In genomic region chr7:132814089-132814450, GRCm38 (mm10) we compare ENCODE assay signal across 8 mouse cellular contexts. TPM values are rescaled to one million over a fixed set of nuclear protein-coding genes. Genes with fewer than 3 reads are reported as not detected.
DNase-seq lines count a peak whose midpoint lies in the region; ATAC-seq and TF ChIP-seq lines count a peak whose summit lies in the region.

No protein-coding gene starts in this region.

- peak overlapping the region; percentile 92 for H3K9ac ChIP-seq in heart, postnatal 0 days (replicated peaks; ENCODE audit: low read depth, low read length)
- peak overlapping the region; percentile 79 for H3K9ac ChIP-seq in hindbrain, embryonic 16.5 days (ENCODE audit: low read depth, low read length)
- H3K9ac ChIP-seq in midbrain, embryonic 13.5 days (replicated peaks), result peak overlapping the region; percentile 87

- H3K36me3 ChIP-seq in heart, postnatal 0 days (replicated peaks; ENCODE audit: control insufficient read depth, insufficient read depth, low read length), result no peaks in the 10 kb centered on the region
- H3K36me3 ChIP-seq in hindbrain, embryonic 16.5 days (ENCODE audit: control insufficient read depth, insufficient read depth, low read length), result no peaks in the 10 kb centered on the region
- H3K36me3 ChIP-seq in midbrain, embryonic 13.5 days, result 0 out of 2 replicates have a peak, but pooled peaks cover 1% of the 10 kb centered on the region

- no peaks in the 10 kb centered on the region for H3K9me3 ChIP-seq in heart, postnatal 0 days (replicated peaks; ENCODE audit: control insufficient read depth, low read length)
- H3K9me3 ChIP-seq in hindbrain, embryonic 16.5 days (ENCODE audit: control insufficient read depth, low read length), result no peaks in the 10 kb centered on the region
- no peaks in the 10 kb centered on the region for H3K9me3 ChIP-seq in midbrain, embryonic 13.5 days

- no peak for TF ChIP-seq CTCF in heart, postnatal 0 days (IDR thresholded peaks at IDR 0.05; ENCODE audit: low read depth)
- TF ChIP-seq CTCF in Patski (IDR thresholded peaks at IDR 0.05), result no peak

- in situ Hi-C loops in Patski (cut with MboI; ENCODE audit: low pct_unique_long_range_greater_than_20kb), result loop anchor here (10.0 kb wide), 1 partner anchor 239 kb away; the partner anchor contains the start of gene Oat

- CTCF ChIA-PET in Patski (lab: Charles Lee), result interaction anchor here (1.1 to 1.9 kb wide), 5 partner anchors 34 to 158 kb away, joined by 3 to 6 read pairs (median 4); no protein-coding TSS in a partner anchor

- POLR2A ChIA-PET in Patski (lab: Charles Lee), result interaction anchor here (1.2 to 1.5 kb wide), 3 partner anchors 12 to 142 kb away, joined by 3 to 4 read pairs (median 3); no protein-coding TSS in a partner anchor

- H3K4me1 ChIP-seq in heart, postnatal 0 days (ENCODE audit: control insufficient read depth, insufficient read depth), result peaks cover 22% of the 10 kb centered on the region
- peaks cover 33% of the 10 kb centered on the region for H3K4me1 ChIP-seq in hindbrain, embryonic 16.5 days (ENCODE audit: control insufficient read depth, insufficient read depth, low read depth, low read length)
- peaks cover 49% of the 10 kb centered on the region for H3K4me1 ChIP-seq in midbrain, embryonic 13.5 days (replicated peaks)

- no peak for TF ChIP-seq EP300 in heart, postnatal 0 days (IDR thresholded peaks at IDR 0.05; ENCODE audit: low read depth)

- H3K4me2 ChIP-seq in heart, postnatal 0 days (ENCODE audit: low read depth, low read length), result peak overlapping the region; percentile 95
- peak overlapping the region; percentile 93 for H3K4me2 ChIP-seq in hindbrain, embryonic 16.5 days (ENCODE audit: low read length)
- peak overlapping the region; percentile 84 for H3K4me2 ChIP-seq in midbrain, embryonic 13.5 days (replicated peaks)

- H3K4me3 ChIP-seq in heart, postnatal 0 days (ENCODE audit: low read depth, low read length), result peak overlapping the region; percentile 92
- H3K4me3 ChIP-seq in hindbrain, embryonic 16.5 days (ENCODE audit: low read length), result peak overlapping the region; percentile 83
- H3K4me3 ChIP-seq in midbrain, embryonic 13.5 days (replicated peaks), result peak overlapping the region; percentile 76

- DNase-seq in heart, postnatal 0 days (ENCODE audit: low spot score), result peak; percentile 9
- DNase-seq in heart, adult 18-20 months, result no peak
- no peak for DNase-seq in Patski (ENCODE audit: low read depth, low spot score)
- DNase-seq in right cerebral cortex, postnatal 14 days, result no peak
- DNase-seq in urinary bladder, adult 18-20 months (ENCODE audit: low spot score in 2 of 2), result no peak

- H3K27me3 ChIP-seq in heart, postnatal 0 days (ENCODE audit: control insufficient read depth, insufficient read depth, low read length), result no peaks in the 10 kb centered on the region
- no peaks in the 10 kb centered on the region for H3K27me3 ChIP-seq in Patski
- no peaks in the 10 kb centered on the region for H3K27me3 ChIP-seq in hindbrain, embryonic 16.5 days (replicated peaks; ENCODE audit: control insufficient read depth, insufficient read depth, low read length)
- no peaks in the 10 kb centered on the region for H3K27me3 ChIP-seq in midbrain, embryonic 13.5 days

- peak overlapping the region; percentile 98 for H3K27ac ChIP-seq in heart, postnatal 0 days (ENCODE audit: low read depth)
- H3K27ac ChIP-seq in hindbrain, embryonic 16.5 days (ENCODE audit: low read depth, low read length), result peak overlapping the region; percentile 88
- H3K27ac ChIP-seq in midbrain, embryonic 13.5 days, result peak overlapping the region; percentile 90

- WGBS in heart, postnatal 0 days, result 2% methylated on average over 7 of the region's 7 CpGs
- whole genome bisulfite sequencing in hindbrain, embryonic 16.5 days, result 2% methylated on average over 7 of the region's 7 CpGs
- under 1% methylated on average over 7 of the region's 7 CpGs for WGBS in midbrain, embryonic 13.5 days

- no peak for ATAC-seq in heart, postnatal 0 days (ENCODE audit: insufficient read depth, low read depth)
- peak; percentile 36 for ATAC-seq in Patski
- no peak; the same call in 1 of the 2 replicates for ATAC-seq in hindbrain, embryonic 16.5 days
- ATAC-seq in midbrain, embryonic 13.5 days, result no peak
- no peak for ATAC-seq in erythroid progenitor cell, adult 5-6 weeks (replicated peaks; ENCODE audit: low FRiP score, poor library complexity, severe bottlenecking)

RNA-seq across cellular contexts. Expression of gene Fam53b, which starts 0.4 kb away (rescaled TPM):
- 18.6 and 28.6 TPM in 2 replicates for total RNA-seq in heart, postnatal 0 days (2014; rRNA removed; ENCODE audit: low replicate concordance)
- polyA plus RNA-seq in heart, postnatal 0 days (2015; fragmentation: Nextera tagmentation; extraction: Ambion mirVana), result 11.4 and 13.1 TPM in 2 replicates
- 10 to 100 TPM; 21.3 to 22.5 TPM for total RNA-seq in heart, adult 18-20 months (2021)
- 36.3 TPM for polyA plus RNA-seq in Patski (2021)
- polyA plus RNA-seq in hindbrain, embryonic 16.5 days (2015; fragmentation: Nextera tagmentation; extraction: Ambion mirVana), result 14.7 and 16.3 TPM in 2 replicates
- 21.7 and 23.4 TPM in 2 replicates for polyA plus RNA-seq in midbrain, embryonic 13.5 days (2015; fragmentation: Nextera tagmentation; extraction: Ambion mirVana)
- total RNA-seq in erythroid progenitor cell, adult 5-6 weeks (2015; ENCODE audit: low replicate concordance), result 241 and 246 TPM in 2 replicates
- 163 and 208 TPM in 2 replicates for total RNA-seq in erythroid progenitor cell, adult 5-6 weeks (2017; ENCODE audit: low replicate concordance)

RNA-seq across cellular contexts. Expression of gene Eef1akmt2, which starts 38.4 kb away (rescaled TPM):
- 21.1 and 22.7 TPM in 2 replicates for total RNA-seq in heart, postnatal 0 days (2014; rRNA removed; ENCODE audit: low replicate concordance)
- 29.2 and 32.5 TPM in 2 replicates for polyA plus RNA-seq in heart, postnatal 0 days (2015; fragmentation: Nextera tagmentation; extraction: Ambion mirVana)
- total RNA-seq in heart, adult 18-20 months (2021), result 10 to 100 TPM in 1 of 2 experiments, 1 to 10 TPM in 1; 7.3 to 10.4 TPM
- 42.7 TPM for polyA plus RNA-seq in Patski (2021)
- polyA plus RNA-seq in hindbrain, embryonic 16.5 days (2015; fragmentation: Nextera tagmentation; extraction: Ambion mirVana), result 79.0 and 87.6 TPM in 2 replicates
- polyA plus RNA-seq in midbrain, embryonic 13.5 days (2015; fragmentation: Nextera tagmentation; extraction: Ambion mirVana), result 95.7 and 98.9 TPM in 2 replicates
- total RNA-seq in erythroid progenitor cell, adult 5-6 weeks (2015; ENCODE audit: low replicate concordance), result 4.7 and 8.0 TPM in 2 replicates
- total RNA-seq in erythroid progenitor cell, adult 5-6 weeks (2017; ENCODE audit: low replicate concordance), result 13.9 and 21.3 TPM in 2 replicates

RNA-seq across cellular contexts. Expression of gene Abraxas2, which starts 45.0 kb away (rescaled TPM):
- 25.7 and 28.9 TPM in 2 replicates for total RNA-seq in heart, postnatal 0 days (2014; rRNA removed; ENCODE audit: low replicate concordance)
- polyA plus RNA-seq in heart, postnatal 0 days (2015; fragmentation: Nextera tagmentation; extraction: Ambion mirVana), result 23.3 and 24.1 TPM in 2 replicates
- total RNA-seq in heart, adult 18-20 months (2021), result 10 to 100 TPM; 21.4 to 21.7 TPM
- polyA plus RNA-seq in Patski (2021), result 40.5 TPM
- polyA plus RNA-seq in hindbrain, embryonic 16.5 days (2015; fragmentation: Nextera tagmentation; extraction: Ambion mirVana), result 34.0 and 35.7 TPM in 2 replicates
- polyA plus RNA-seq in midbrain, embryonic 13.5 days (2015; fragmentation: Nextera tagmentation; extraction: Ambion mirVana), result 37.1 and 41.8 TPM in 2 replicates
- total RNA-seq in erythroid progenitor cell, adult 5-6 weeks (2015; ENCODE audit: low replicate concordance), result 8.6 and 17.2 TPM in 2 replicates
- 3.6 and 9.0 TPM in 2 replicates for total RNA-seq in erythroid progenitor cell, adult 5-6 weeks (2017; ENCODE audit: low replicate concordance)
